Mouse (Mus musculus): ENCODE results near the gene Slc2a9. TPM values are rescaled to one million over a fixed set of nuclear protein-coding genes. Genes with fewer than 3 reads are reported as not detected.
A peak's percentile ranks its signal among the peaks of the same experiment; 100 is the strongest.

Slc2a9 gene
- polyA plus RNA-seq, 1 experiment from 2014 or later = 1.2 TPM

GRCm38 (mm10) chr5:38403612-38404011 is 99.3 kb downstream of the Slc2a9 start:
- Histone ChIP-seq H3K9me3 (ENCODE audit: control insufficient read depth, low read length) (0 out of 2 replicates have a peak, but pooled peaks cover 2% of the 10 kb centered on the region), H3K9ac (ENCODE audit: low read length) (no peak overlapping the region), H3K27ac (ENCODE audit: low read depth) (no peak overlapping the region), H3K4me1 (replicated peaks; ENCODE audit: control insufficient read depth, insufficient read depth, low read length) (no peaks in the 10 kb centered on the region), H3K4me2 (ENCODE audit: low read length) (no peak overlapping the region), H3K36me3 (ENCODE audit: control insufficient read depth, insufficient read depth, low read length) (no peaks in the 10 kb centered on the region), H3K27me3 (replicated peaks; ENCODE audit: control insufficient read depth, insufficient read depth, low read length) (no peaks in the 10 kb centered on the region), H3K4me3 (ENCODE audit: low read depth, low read length) (no peak overlapping the region)
- no peak for DNase-seq (ENCODE audit: low spot score)
- no peak for ATAC-seq (replicated peaks; ENCODE audit: low FRiP score, low TSS enrichment, low read depth)
- WGBS = 43% methylated on average over 3 of the region's 3 CpGs

GRCm38 (mm10) chr5:38402288-38402687 is 100.7 kb downstream of the Slc2a9 start:
- H3K36me3 ChIP-seq (ENCODE audit: control insufficient read depth, insufficient read depth, low read length) = no peaks in the 10 kb centered on the region
- WGBS = 90% methylated on average over 3 of the region's 3 CpGs
- DNase-seq (ENCODE audit: low spot score) (no peak), ATAC-seq (replicated peaks; ENCODE audit: low FRiP score, low TSS enrichment, low read depth) (no peak)
- H3K9me3 ChIP-seq (ENCODE audit: control insufficient read depth, low read length) = 0 out of 2 replicates have a peak, but pooled peaks cover 2% of the 10 kb centered on the region
- H3K4me1 ChIP-seq (replicated peaks; ENCODE audit: control insufficient read depth, insufficient read depth, low read length) = no peaks in the 10 kb centered on the region
- no peak overlapping the region for H3K4me2 ChIP-seq (ENCODE audit: low read length)
- H3K9ac ChIP-seq (ENCODE audit: low read length) = no peak overlapping the region
- H3K4me3 ChIP-seq (ENCODE audit: low read depth, low read length) = no peak overlapping the region
- H3K27me3 ChIP-seq (replicated peaks; ENCODE audit: control insufficient read depth, insufficient read depth, low read length) = no peaks in the 10 kb centered on the region
- no peak overlapping the region for H3K27ac ChIP-seq (ENCODE audit: low read depth)

GRCm38 (mm10) chr5:38388857-38389256 is 114.1 kb downstream of the Slc2a9 start:
- Histone ChIP-seq H3K36me3 (ENCODE audit: control insufficient read depth, insufficient read depth, low read length) (no peaks in the 10 kb centered on the region), H3K9me3 (ENCODE audit: control insufficient read depth, low read length) (no peaks in the 10 kb centered on the region), H3K27ac (ENCODE audit: low read depth) (no peak overlapping the region), H3K27me3 (replicated peaks; ENCODE audit: control insufficient read depth, insufficient read depth, low read length) (no peaks in the 10 kb centered on the region), H3K4me2 (ENCODE audit: low read length) (no peak overlapping the region), H3K4me3 (ENCODE audit: low read depth, low read length) (no peak overlapping the region), H3K9ac (ENCODE audit: low read length) (no peak overlapping the region), H3K4me1 (replicated peaks; ENCODE audit: control insufficient read depth, insufficient read depth, low read length) (no peaks in the 10 kb centered on the region)
- 40% methylated on average over 2 of the region's 2 CpGs for WGBS
- ATAC-seq (replicated peaks; ENCODE audit: low FRiP score, low TSS enrichment, low read depth) (no peak), DNase-seq (ENCODE audit: low spot score) (no peak)

- DNase-seq (ENCODE audit: low spot score) (no peak), ATAC-seq (replicated peaks; ENCODE audit: low FRiP score, low TSS enrichment, low read depth) (no peak)
- 31% methylated on average over 10 of the region's 10 CpGs for WGBS
- Histone ChIP-seq H3K27ac (ENCODE audit: low read depth) (no peak overlapping the region), H3K4me2 (ENCODE audit: low read length) (no peak overlapping the region), H3K4me3 (ENCODE audit: low read depth, low read length) (no peak overlapping the region), H3K27me3 (replicated peaks; ENCODE audit: control insufficient read depth, insufficient read depth, low read length) (no peaks in the 10 kb centered on the region), H3K36me3 (ENCODE audit: control insufficient read depth, insufficient read depth, low read length) (no peaks in the 10 kb centered on the region), H3K4me1 (replicated peaks; ENCODE audit: control insufficient read depth, insufficient read depth, low read length) (no peaks in the 10 kb centered on the region), H3K9ac (ENCODE audit: low read length) (no peak overlapping the region), H3K9me3 (ENCODE audit: control insufficient read depth, low read length) (no peaks in the 10 kb centered on the region)
Measured at GRCm38 (mm10) chr5:38388420-38388823, 114.5 kb downstream of the Slc2a9 start.

- Histone ChIP-seq H3K4me3 (ENCODE audit: low read depth, low read length) (no peak overlapping the region), H3K27ac (ENCODE audit: low read depth) (no peak overlapping the region), H3K36me3 (ENCODE audit: control insufficient read depth, insufficient read depth, low read length) (no peaks in the 10 kb centered on the region), H3K27me3 (replicated peaks; ENCODE audit: control insufficient read depth, insufficient read depth, low read length) (no peaks in the 10 kb centered on the region), H3K4me1 (replicated peaks; ENCODE audit: control insufficient read depth, insufficient read depth, low read length) (no peaks in the 10 kb centered on the region), H3K9me3 (ENCODE audit: control insufficient read depth, low read length) (no peaks in the 10 kb centered on the region), H3K4me2 (ENCODE audit: low read length) (no peak overlapping the region), H3K9ac (ENCODE audit: low read length) (no peak overlapping the region)
- no peak for ATAC-seq (replicated peaks; ENCODE audit: low FRiP score, low TSS enrichment, low read depth)
- 91% methylated on average over 5 of the region's 5 CpGs for WGBS
- DNase-seq (ENCODE audit: low spot score) = no peak
Measured at GRCm38 (mm10) chr5:38379970-38380369, 123.0 kb downstream of the Slc2a9 start.

GRCm38 (mm10) chr5:38372369-38372768 is 130.6 kb downstream of the Slc2a9 start:
- Histone ChIP-seq H3K27ac (ENCODE audit: low read depth) (no peak overlapping the region), H3K36me3 (ENCODE audit: control insufficient read depth, insufficient read depth, low read length) (no peaks in the 10 kb centered on the region), H3K4me1 (replicated peaks; ENCODE audit: control insufficient read depth, insufficient read depth, low read length) (no peaks in the 10 kb centered on the region), H3K9ac (ENCODE audit: low read length) (no peak overlapping the region), H3K27me3 (replicated peaks; ENCODE audit: control insufficient read depth, insufficient read depth, low read length) (no peaks in the 10 kb centered on the region), H3K4me2 (ENCODE audit: low read length) (no peak overlapping the region), H3K9me3 (ENCODE audit: control insufficient read depth, low read length) (no peaks in the 10 kb centered on the region), H3K4me3 (ENCODE audit: low read depth, low read length) (no peak overlapping the region)
- WGBS = 31% methylated on average over 5 of the region's 5 CpGs
- no peak for DNase-seq (ENCODE audit: low spot score)
- no peak for ATAC-seq (replicated peaks; ENCODE audit: low FRiP score, low TSS enrichment, low read depth)

- DNase-seq (ENCODE audit: low spot score) = no peak
- no peaks in the 10 kb centered on the region for H3K27me3 ChIP-seq (replicated peaks; ENCODE audit: control insufficient read depth, insufficient read depth, low read length)
- no peak overlapping the region for H3K27ac ChIP-seq (ENCODE audit: low read depth)
- no peak overlapping the region for H3K4me2 ChIP-seq (ENCODE audit: low read length)
- no peak overlapping the region for H3K9ac ChIP-seq (ENCODE audit: low read length)
- no peak overlapping the region for H3K4me3 ChIP-seq (ENCODE audit: low read depth, low read length)
- no peaks in the 10 kb centered on the region for H3K36me3 ChIP-seq (ENCODE audit: control insufficient read depth, insufficient read depth, low read length)
- no peaks in the 10 kb centered on the region for H3K9me3 ChIP-seq (ENCODE audit: control insufficient read depth, low read length)
- 91% methylated on average over 1 of the region's 1 CpGs for WGBS
- H3K4me1 ChIP-seq (replicated peaks; ENCODE audit: control insufficient read depth, insufficient read depth, low read length) = peaks cover 4% of the 10 kb centered on the region
- no peak for ATAC-seq (replicated peaks; ENCODE audit: low FRiP score, low TSS enrichment, low read depth)
Measured at GRCm38 (mm10) chr5:38371308-38371707, 131.6 kb downstream of the Slc2a9 start.

GRCm38 (mm10) chr5:38366650-38367470 is 136.1 kb downstream of the Slc2a9 start:
- WGBS = 9% methylated on average over 18 of the region's 18 CpGs

GRCm38 (mm10) chr5:38365521-38365920 is 137.4 kb downstream of the Slc2a9 start:
- DNase-seq (ENCODE audit: low spot score) (no peak), ATAC-seq (replicated peaks; ENCODE audit: low FRiP score, low TSS enrichment, low read depth) (no peak)
- Histone ChIP-seq H3K4me1 (replicated peaks; ENCODE audit: control insufficient read depth, insufficient read depth, low read length) (peaks cover 10% of the 10 kb centered on the region), H3K9me3 (ENCODE audit: control insufficient read depth, low read length) (no peaks in the 10 kb centered on the region), H3K4me2 (ENCODE audit: low read length) (no peak overlapping the region), H3K27me3 (replicated peaks; ENCODE audit: control insufficient read depth, insufficient read depth, low read length) (no peaks in the 10 kb centered on the region), H3K36me3 (ENCODE audit: control insufficient read depth, insufficient read depth, low read length) (no peaks in the 10 kb centered on the region), H3K4me3 (ENCODE audit: low read depth, low read length) (no peak overlapping the region), H3K27ac (ENCODE audit: low read depth) (no peak overlapping the region), H3K9ac (ENCODE audit: low read length) (no peak overlapping the region)
- 34% methylated on average over 2 of the region's 2 CpGs for WGBS

More at GRCm38 (mm10) chr5:38366650-38367470, 136.1 kb downstream of the Slc2a9 start:
- Histone ChIP-seq H3K4me2 (ENCODE audit: low read length) (peak overlapping the region; percentile 62), H3K4me1 (replicated peaks; ENCODE audit: control insufficient read depth, insufficient read depth, low read length) (peaks cover 10% of the 10 kb centered on the region), H3K9ac (ENCODE audit: low read length) (no peak overlapping the region), H3K9me3 (ENCODE audit: control insufficient read depth, low read length) (no peaks in the 10 kb centered on the region), H3K27me3 (replicated peaks; ENCODE audit: control insufficient read depth, insufficient read depth, low read length) (no peaks in the 10 kb centered on the region), H3K27ac (ENCODE audit: low read depth) (peak overlapping the region; percentile 62), H3K36me3 (ENCODE audit: control insufficient read depth, insufficient read depth, low read length) (no peaks in the 10 kb centered on the region), H3K4me3 (ENCODE audit: low read depth, low read length) (peak overlapping the region; percentile 36)
- DNase-seq (ENCODE audit: low spot score) (peak; percentile 71), ATAC-seq (replicated peaks; ENCODE audit: low FRiP score, low TSS enrichment, low read depth) (peak; percentile 75)

Data from intestine, embryonic 14.5 days (tissue).